Mouse (Mus musculus): ENCODE results near the gene Sec24d.

Sec24d gene

GRCm38 (mm10) chr3:123397562-123398481 lies 130.6 kb downstream of the Sec24d start:
- DNase-seq (ENCODE audit: low read depth, low spot score) = no peak

DNA sequence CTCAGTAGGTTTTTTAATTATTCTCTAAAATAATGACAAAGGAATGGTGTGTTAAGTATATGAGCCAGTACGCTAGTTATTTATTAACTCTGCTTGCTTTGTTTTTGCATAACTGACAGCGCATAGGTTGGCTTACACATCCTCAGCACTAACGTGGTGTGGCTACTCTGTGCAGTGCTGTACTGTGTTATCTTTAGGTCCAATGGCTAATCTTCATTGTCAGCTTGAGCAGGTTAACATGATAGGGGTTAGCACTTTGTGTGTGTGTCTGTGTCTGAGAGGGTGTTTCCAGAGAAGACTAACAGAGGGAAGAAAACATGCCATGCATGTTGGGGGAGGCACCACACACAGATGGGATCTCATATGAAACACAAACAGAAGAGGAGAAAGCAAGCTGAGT lies 137.7 kb downstream of the Sec24d start:
- DNase-seq (ENCODE audit: low read depth, low spot score) = no peak

GRCm38 (mm10) chr3:123411821-123412578 lies 144.7 kb downstream of the Sec24d start:
- DNase-seq (ENCODE audit: low read depth, low spot score) = no peak

DNA sequence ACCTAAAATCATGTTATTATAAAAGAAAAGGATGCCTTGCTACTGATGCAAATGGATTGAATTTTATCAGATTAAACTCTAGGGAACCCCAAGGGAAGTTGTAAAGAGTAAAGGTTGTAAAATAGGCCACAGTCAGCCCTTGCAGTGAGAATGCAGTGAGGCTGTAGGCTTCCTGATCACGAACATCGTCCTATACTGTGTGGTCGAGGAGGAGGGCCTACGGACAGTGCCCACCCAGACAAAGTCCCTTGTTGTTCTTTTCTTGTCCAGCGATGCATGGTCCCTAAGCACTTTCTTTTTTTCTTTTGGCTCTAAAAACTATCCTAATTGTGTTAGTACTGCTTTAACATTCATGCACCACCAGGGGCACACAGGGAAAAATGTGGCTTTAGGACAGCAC lies 145.9 kb downstream of the Sec24d start:
- DNase-seq (ENCODE audit: low read depth, low spot score) = no peak

Data from CD4-positive, CD25-positive, alpha-beta regulatory T cell, adult 2 months (primary cell).